Mouse (Mus musculus): ENCODE measurements around the gene Usp22.
A peak's percentile ranks its signal among the peaks of the same experiment; 100 is the strongest.

Gene Usp22

GRCm38 (mm10) chr11:61183820-61184219, 9.0 kb upstream of the Usp22 start:
- no peak for DNase-seq

- DNase-seq: no peak
These were observed 6.8 kb upstream of the Usp22 start for GRCm38 (mm10) chr11:61181624-61182023.

GRCm38 (mm10) chr11:61180361-61180760, 5.5 kb upstream of the Usp22 start:
- DNase-seq: no peak

- DNase-seq: no peak
These were observed 1.5 kb upstream of the Usp22 start for GRCm38 (mm10) chr11:61176321-61176720.

- no peak for DNase-seq
These were observed 923 bp upstream of the Usp22 start for GRCm38 (mm10) chr11:61175778-61176177.

GRCm38 (mm10) chr11:61174291-61174820, 499 bp downstream of the Usp22 start:
- no peak for DNase-seq

- DNase-seq: peak; percentile 15
These were observed 1.4 kb downstream of the Usp22 start for GRCm38 (mm10) chr11:61173477-61173876.

- DNase-seq: no peak
These were observed 4.7 kb downstream of the Usp22 start for GRCm38 (mm10) chr11:61170184-61170583.

GRCm38 (mm10) chr11:61164881-61165280, 10.0 kb downstream of the Usp22 start:
- no peak for DNase-seq

- DNase-seq: no peak
These were observed 10.5 kb downstream of the Usp22 start for GRCm38 (mm10) chr11:61164366-61164765.

- no peak for DNase-seq
These were observed 11.5 kb downstream of the Usp22 start for GRCm38 (mm10) chr11:61163341-61163740.

- no peak for DNase-seq
These were observed 12.1 kb downstream of the Usp22 start for GRCm38 (mm10) chr11:61162776-61163175.

GRCm38 (mm10) chr11:61161121-61161520, 13.7 kb downstream of the Usp22 start:
- DNase-seq: no peak

GRCm38 (mm10) chr11:61159796-61160732, 14.8 kb downstream of the Usp22 start:
- DNase-seq: no peak

- no peak for DNase-seq
These were observed 16.7 kb downstream of the Usp22 start for GRCm38 (mm10) chr11:61158141-61158540.

- peak; percentile 33 for DNase-seq
These were observed 19.1 kb downstream of the Usp22 start for GRCm38 (mm10) chr11:61155727-61156126.

GRCm38 (mm10) chr11:61150233-61151001, 24.4 kb downstream of the Usp22 start:
- DNase-seq: no peak

- no peak for DNase-seq
These were observed 27.6 kb downstream of the Usp22 start for GRCm38 (mm10) chr11:61147300-61147683.

- peak; percentile 19 for DNase-seq
These were observed 28.1 kb downstream of the Usp22 start for GRCm38 (mm10) chr11:61146645-61147299.

GRCm38 (mm10) chr11:61145551-61145950, 29.3 kb downstream of the Usp22 start:
- no peak for DNase-seq

- DNase-seq: no peak
These were observed 31.0 kb downstream of the Usp22 start for GRCm38 (mm10) chr11:61143564-61144469.

GRCm38 (mm10) chr11:61142941-61143530, 31.8 kb downstream of the Usp22 start:
- no peak for DNase-seq
